8 mouse cellular contexts compared by ENCODE assay signal in the genomic region with DNA sequence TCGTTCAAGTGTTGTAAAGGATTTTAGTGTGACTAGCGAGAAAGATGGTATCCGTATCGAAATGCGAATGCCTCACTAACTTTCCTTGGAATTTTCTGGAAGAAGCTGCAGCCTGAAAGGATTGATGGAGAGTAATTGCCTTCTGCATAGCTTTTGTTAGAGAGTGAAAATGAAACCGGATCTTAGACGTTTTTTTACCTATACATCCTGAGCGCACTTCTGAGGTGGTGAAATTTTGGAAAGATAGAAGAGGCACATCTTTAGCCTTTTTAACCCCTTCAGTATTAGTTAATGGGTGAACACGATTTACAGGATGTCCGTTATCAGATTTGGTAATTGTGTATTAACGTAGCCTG. TPM values are rescaled to one million over a fixed set of nuclear protein-coding genes. Genes with fewer than 3 reads are reported as not detected.
DNase-seq lines count a peak whose midpoint lies in the region; ATAC-seq and TF ChIP-seq lines count a peak whose summit lies in the region.

No protein-coding gene starts in this region.

- ATAC-seq in megakaryocyte, adult 5-6 weeks (ENCODE audit: poor library complexity, severe bottlenecking), result no peak
- ATAC-seq in embryonic facial prominence, embryonic 14.5 days (ENCODE audit: low read depth), result no peak
- ATAC-seq in intestine, postnatal 0 days, result no peak

- peaks cover 26% of the 10 kb centered on the region for H3K4me1 ChIP-seq in megakaryocyte, embryonic 14.5 days
- peaks cover 14% of the 10 kb centered on the region; the same call in 1 of the 2 replicates for H3K4me1 ChIP-seq in embryonic facial prominence, embryonic 14.5 days (ENCODE audit: control insufficient read depth, insufficient read depth, low read length)
- no peaks in the 10 kb centered on the region; the same call in 1 of the 2 replicates for H3K4me1 ChIP-seq in intestine, postnatal 0 days (replicated peaks; ENCODE audit: control insufficient read depth, insufficient read depth, low read length)
- H3K4me1 ChIP-seq in olfactory bulb, adult 2 months (ENCODE audit: control insufficient read depth, insufficient read depth, low read length), result peaks cover 7% of the 10 kb centered on the region; the same call in 1 of the 2 replicates

- TF ChIP-seq CTCF in intestine, postnatal 0 days (IDR thresholded peaks at IDR 0.05; ENCODE audit: low read depth), result no peak
- no peak for TF ChIP-seq CTCF in olfactory bulb, adult 2 months (IDR thresholded peaks at IDR 0.05; ENCODE audit: insufficient read depth, low read depth, low read length)

- peak overlapping the region; percentile 98 for H3K4me3 ChIP-seq in megakaryocyte, embryonic 14.5 days (replicated peaks)
- H3K4me3 ChIP-seq in embryonic facial prominence, embryonic 14.5 days (ENCODE audit: low read depth, low read length), result peak overlapping the region; percentile 87
- peak overlapping the region; percentile 91 for H3K4me3 ChIP-seq in intestine, postnatal 0 days (ENCODE audit: low read depth, low read length)
- H3K4me3 ChIP-seq in olfactory bulb, adult 2 months (ENCODE audit: insufficient read depth, low read depth, low read length), result peak overlapping the region; percentile 98; the same call in 1 of the 2 replicates

- H3K36me3 ChIP-seq in megakaryocyte, embryonic 14.5 days (replicated peaks; ENCODE audit: low read length), result peaks cover 25% of the 10 kb centered on the region
- H3K36me3 ChIP-seq in embryonic facial prominence, embryonic 14.5 days (ENCODE audit: control insufficient read depth, insufficient read depth, low read length), result no peaks in the 10 kb centered on the region; the same call in 1 of the 2 replicates
- H3K36me3 ChIP-seq in intestine, postnatal 0 days (ENCODE audit: control insufficient read depth, insufficient read depth), result no peaks in the 10 kb centered on the region

- H3K27ac ChIP-seq in embryonic facial prominence, embryonic 14.5 days (replicated peaks; ENCODE audit: low read depth, low read length), result peak overlapping the region; percentile 97
- peak overlapping the region; percentile 99 for H3K27ac ChIP-seq in intestine, postnatal 0 days (ENCODE audit: low read depth, low read length)
- H3K27ac ChIP-seq in olfactory bulb, adult 2 months (ENCODE audit: insufficient read depth, low read depth, low read length), result peak overlapping the region; percentile 66; the same call in 1 of the 2 replicates

- no peak for TF ChIP-seq POLR2A in olfactory bulb, adult 2 months (IDR thresholded peaks at IDR 0.05; ENCODE audit: insufficient read depth, low read depth, low read length)

- H3K9me3 ChIP-seq in megakaryocyte, embryonic 14.5 days, result peaks cover 5% of the 10 kb centered on the region
- H3K9me3 ChIP-seq in embryonic facial prominence, embryonic 14.5 days (ENCODE audit: control insufficient read depth, low read length), result peaks cover 12% of the 10 kb centered on the region; the same call in 1 of the 2 replicates
- no peaks in the 10 kb centered on the region for H3K9me3 ChIP-seq in intestine, postnatal 0 days (ENCODE audit: control insufficient read depth)

- H3K4me2 ChIP-seq in embryonic facial prominence, embryonic 14.5 days (ENCODE audit: low read depth, low read length), result peak overlapping the region; percentile 96
- peak overlapping the region; percentile 93 for H3K4me2 ChIP-seq in intestine, postnatal 0 days (replicated peaks; ENCODE audit: low read depth)

- H3K9ac ChIP-seq in embryonic facial prominence, embryonic 14.5 days (ENCODE audit: low read depth, low read length), result peak overlapping the region; percentile 99
- peak overlapping the region; percentile 97 for H3K9ac ChIP-seq in intestine, postnatal 0 days (ENCODE audit: low read depth, low read length)

- WGBS in embryonic facial prominence, embryonic 14.5 days, result 25% methylated on average over 11 of the region's 11 CpGs
- 10% methylated on average over 11 of the region's 11 CpGs for WGBS in intestine, postnatal 0 days
- WGBS in olfactory bulb, adult 2 months, result 8% methylated on average over 11 of the region's 11 CpGs

- peak; percentile 40 for DNase-seq in embryonic facial prominence, embryonic 14.5 days (ENCODE audit: low spot score)
- DNase-seq in right cerebral cortex, postnatal 4 days, result no peak
- no peak for DNase-seq in thymus, postnatal 25 days
- DNase-seq in right cerebral cortex, postnatal 25 days, result no peak

- H3K27me3 ChIP-seq in megakaryocyte, embryonic 14.5 days (replicated peaks), result no peaks in the 10 kb centered on the region
- H3K27me3 ChIP-seq in embryonic facial prominence, embryonic 14.5 days (replicated peaks; ENCODE audit: control insufficient read depth, insufficient read depth, low read length), result no peaks in the 10 kb centered on the region
- H3K27me3 ChIP-seq in intestine, postnatal 0 days (replicated peaks; ENCODE audit: control insufficient read depth, insufficient read depth, low read length), result no peaks in the 10 kb centered on the region

RNA-seq across cellular contexts. Expression of gene Spin1, which starts 1.1 kb away (rescaled TPM):
- polyA plus RNA-seq in megakaryocyte, embryonic 14.5 days (2012; ENCODE audit: insufficient read depth, low replicate concordance), result 1.7 TPM in 1 of 2 replicates, not detected in the other
- 33.9 and 37.5 TPM in 2 replicates for total RNA-seq in megakaryocyte, adult 5-6 weeks (2015)
- 39.0 and 39.2 TPM in 2 replicates for total RNA-seq in megakaryocyte, adult 5-6 weeks (2017)
- polyA plus RNA-seq in embryonic facial prominence, embryonic 14.5 days (2014; fragmentation: Nextera tagmentation; extraction: Ambion mirVana), result 95.6 and 99.9 TPM in 2 replicates
- polyA plus RNA-seq in intestine, postnatal 0 days (2015; fragmentation: Nextera tagmentation; extraction: Ambion mirVana), result 32.7 and 35.0 TPM in 2 replicates
- not detected in 2 replicates for polyA plus RNA-seq in olfactory bulb, adult 2 months (2012; ENCODE audit: insufficient read depth, insufficient read length, low replicate concordance, missing spikeins)
